Mouse (Mus musculus) common myeloid progenitor, adult 5-6 weeks (primary cell): ENCODE data around the gene Rnpep. TPM values are rescaled to one million over a fixed set of nuclear protein-coding genes. Genes with fewer than 3 reads are reported as not detected.

Experiments
- total RNA-seq: library from RNA; stranded (forward); fragments of 200-1000, 187-1606 nt; gene quantifications from 2 replicates; pipeline ENCODE4 v1.2.3, GENCODE M21; 2017

Rnpep gene
- total RNA-seq, 1 experiment from 2014 or later: 51.4 TPM

Other genes with a start within 250 kb of the Rnpep start
- 0.05 TPM in 1 of 2 replicates, not detected in the other for gene Lgr6, start 178.8 kb downstream of the Rnpep start, total RNA-seq
- 92.4 and 105 TPM in 2 replicates for gene Ptpn7, start 151.4 kb downstream of the Rnpep start, total RNA-seq
- gene Arl8a, start 137.3 kb downstream of the Rnpep start, total RNA-seq: 16.2 and 16.4 TPM in 2 replicates
- gene Gpr37l1, start 116.4 kb downstream of the Rnpep start, total RNA-seq: not detected in 2 replicates
- not detected in 2 replicates for gene Elf3, start 25.5 kb downstream of the Rnpep start, total RNA-seq
- 18.6 and 29.8 TPM in 2 replicates for gene Timm17a, start 29.7 kb upstream of the Rnpep start, total RNA-seq
- not detected in 2 replicates for gene Lmod1, start 40.7 kb upstream of the Rnpep start, total RNA-seq
- 0.18 TPM in 1 of 2 replicates, not detected in the other for gene Shisa4, start 91.2 kb upstream of the Rnpep start, total RNA-seq
- gene Ipo9, start 146.4 kb upstream of the Rnpep start, total RNA-seq: 46.0 and 68.1 TPM in 2 replicates